Mouse (Mus musculus): ENCODE measurements at regions not wholly inside any gene's neighbourhood (a gene's known extent, or its start where the extent isn't known, plus 50 kb on each side); places are given as distances from the start of the nearest gene placed in this dataset.

- ATAC-seq: no peak
- Histone ChIP-seq H3K27me3 (replicated peaks; ENCODE audit: insufficient read depth, low read length) (no peaks in the 10 kb centered on the region), H3K4me3 (ENCODE audit: low read depth, low read length) (no peak overlapping the region), H3K9ac (replicated peaks; ENCODE audit: low read depth) (no peak overlapping the region), H3K36me3 (ENCODE audit: insufficient read depth, low read length) (no peaks in the 10 kb centered on the region), H3K4me1 (ENCODE audit: insufficient read depth, low read depth, low read length) (no peaks in the 10 kb centered on the region), H3K4me2 (replicated peaks; ENCODE audit: low read depth, low read length) (no peak overlapping the region), H3K27ac (ENCODE audit: low read length) (no peak overlapping the region), H3K9me3 (ENCODE audit: low read length) (no peaks in the 10 kb centered on the region; the same call in 1 of the 2 replicates)
- 71% methylated on average over 2 of the region's 2 CpGs for WGBS
- DNase-seq (ENCODE audit: low spot score): no peak
- TF ChIP-seq CTCF (IDR thresholded peaks at IDR 0.05) (no peak), EP300 (IDR thresholded peaks at IDR 0.05) (no peak)
Measured at GRCm38 (mm10) chr7:106494851-106495250, 185.5 kb downstream of the Olfr693 start.
